Mouse (Mus musculus) layer of hippocampus, adult 11-12 months (tissue): ENCODE results near the gene Nod1.

ENCODE experiments used
- DNase-seq: peaks from one replicate; pipeline ENCODE4 v3.0.0; 2022; ENCODE audit warnings: low spot score

Nod1 gene

DNA sequence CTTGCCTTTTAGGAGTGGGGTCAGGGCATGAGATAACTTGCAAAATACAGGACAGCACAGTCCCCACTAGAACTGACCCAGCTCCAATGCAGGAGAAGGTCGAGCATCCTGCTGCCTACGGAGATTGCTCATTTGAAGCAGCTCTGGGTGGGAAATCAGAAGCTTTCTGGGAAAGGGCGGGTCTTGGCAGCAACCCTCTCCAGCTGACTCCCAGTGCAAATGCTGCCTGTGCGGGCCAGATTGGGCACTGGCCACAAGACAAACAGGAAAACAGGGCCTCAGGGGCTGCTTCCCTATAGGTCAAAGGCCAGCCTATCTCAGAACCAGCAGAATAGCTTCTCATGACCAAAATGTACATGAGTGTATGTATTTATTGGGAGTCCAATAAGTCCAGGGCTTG is 32.8 kb downstream of the Nod1 start:
- no peak for DNase-seq

DNA sequence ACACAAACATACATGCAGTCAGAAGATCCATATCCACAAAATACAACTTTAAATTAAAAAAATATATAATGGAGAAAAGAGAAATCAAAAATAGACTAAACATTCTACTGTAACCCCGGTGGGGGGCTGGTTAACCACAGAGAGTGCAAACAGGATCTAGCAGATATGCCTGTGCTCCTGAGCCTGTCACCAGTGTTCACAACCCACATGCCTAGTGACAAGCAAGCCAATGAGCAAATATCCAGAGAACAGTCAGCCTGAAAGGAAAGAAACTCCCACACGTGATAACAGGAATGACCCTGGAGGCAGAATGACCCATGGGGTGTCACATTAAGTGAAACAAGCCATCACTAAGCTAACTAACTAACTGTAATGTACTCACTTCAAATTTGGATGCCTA is 35.9 kb downstream of the Nod1 start:
- DNase-seq = no peak

DNA sequence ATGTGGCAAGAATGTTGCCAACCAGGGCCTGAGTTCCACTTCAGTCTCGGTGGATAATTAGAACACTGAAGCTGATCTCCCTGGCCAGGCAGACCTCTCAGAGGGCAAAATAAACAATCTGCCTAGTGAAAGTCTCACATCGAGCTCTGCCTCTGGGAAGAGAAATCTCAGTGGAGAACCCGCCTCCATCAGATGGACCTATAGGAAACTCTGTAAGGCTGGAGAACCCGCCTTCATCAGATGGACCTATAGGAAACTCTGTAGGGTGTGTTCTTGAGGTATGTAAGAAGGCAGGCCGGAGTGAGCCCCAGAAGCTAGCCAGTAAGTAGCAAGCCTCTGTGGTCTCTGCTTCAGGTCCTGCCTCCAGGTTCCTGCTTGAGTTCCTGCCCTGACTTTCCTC is 37.5 kb downstream of the Nod1 start:
- DNase-seq = no peak

DNA sequence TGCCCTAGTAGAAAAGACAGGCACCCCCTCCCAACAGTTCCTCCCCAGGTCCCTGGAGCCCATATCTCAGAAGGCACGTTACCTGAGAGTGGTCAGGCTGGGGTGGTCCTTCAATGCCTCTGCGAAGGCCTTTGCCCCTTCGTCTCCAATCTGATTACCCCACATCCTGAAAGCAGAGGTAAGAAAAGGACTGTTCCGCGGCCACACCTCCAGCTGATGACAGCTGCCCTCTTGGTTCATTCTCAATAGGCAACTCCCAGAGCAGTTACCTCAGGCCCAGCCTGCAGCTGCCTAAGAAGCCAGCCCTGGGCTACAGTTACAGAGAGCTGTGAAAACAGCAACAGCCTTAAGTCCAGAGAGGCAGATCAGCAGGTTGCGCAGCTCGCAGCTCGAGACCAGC is 38.1 kb downstream of the Nod1 start:
- no peak for DNase-seq

DNA sequence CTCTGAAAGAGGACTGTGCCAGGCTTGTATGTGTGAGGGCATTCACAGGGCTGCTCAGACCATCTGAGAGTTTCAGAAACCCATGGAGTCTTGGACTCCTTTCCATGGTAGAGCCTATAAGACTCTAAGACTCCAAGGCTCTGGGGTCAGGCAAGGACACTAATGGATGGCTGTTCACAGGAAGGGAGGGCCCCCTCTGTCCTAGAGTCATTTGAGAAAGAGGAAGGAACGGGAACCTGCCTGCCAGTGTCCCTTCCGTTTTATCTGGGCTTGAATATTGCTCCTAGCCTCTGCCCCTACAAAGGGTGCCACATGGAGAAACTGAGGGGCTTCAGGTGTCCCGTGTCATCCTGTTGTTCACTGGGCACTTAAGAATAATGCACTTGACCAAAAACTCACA is 38.5 kb downstream of the Nod1 start:
- no peak for DNase-seq

DNA sequence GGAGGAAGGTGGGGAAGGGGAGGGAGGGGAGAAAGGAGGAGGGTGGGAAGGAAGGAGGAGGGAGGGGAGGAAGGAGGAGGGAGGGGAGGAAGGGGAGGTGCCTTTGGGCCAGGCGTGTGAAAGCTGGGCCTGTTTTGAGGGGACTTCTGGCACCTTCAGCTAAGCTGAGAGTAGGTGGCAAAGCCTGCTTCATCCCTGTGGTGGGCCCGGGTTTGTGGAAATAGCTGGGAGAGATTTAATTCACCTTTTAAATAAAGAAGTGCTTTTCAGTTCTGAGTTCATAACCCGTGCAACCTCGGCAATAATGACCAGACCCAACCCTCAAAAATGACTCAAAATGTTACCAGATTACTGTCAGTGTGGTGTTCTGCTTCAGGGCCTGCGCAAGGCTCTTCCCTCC is 39.2 kb downstream of the Nod1 start:
- no peak for DNase-seq

DNA sequence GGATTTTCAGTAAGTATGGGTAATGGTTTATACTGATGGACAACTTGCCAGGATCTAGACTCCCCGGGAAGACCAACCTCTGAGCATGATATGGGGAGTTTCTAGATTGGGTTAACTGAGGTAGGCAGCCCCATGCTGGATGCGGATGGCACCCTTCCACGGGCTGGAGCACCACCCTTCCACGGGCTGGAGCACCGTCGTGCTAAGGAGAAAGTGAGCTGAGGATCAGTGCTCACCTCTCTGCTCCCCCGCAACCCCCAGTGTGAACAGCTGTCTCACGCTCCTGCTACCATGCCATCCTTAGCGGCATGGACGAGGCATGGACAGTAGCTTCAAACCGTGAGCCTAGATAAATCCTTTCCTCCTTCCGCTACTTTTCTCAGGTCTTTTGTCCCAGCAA is 39.9 kb downstream of the Nod1 start:
- DNase-seq = no peak

DNA sequence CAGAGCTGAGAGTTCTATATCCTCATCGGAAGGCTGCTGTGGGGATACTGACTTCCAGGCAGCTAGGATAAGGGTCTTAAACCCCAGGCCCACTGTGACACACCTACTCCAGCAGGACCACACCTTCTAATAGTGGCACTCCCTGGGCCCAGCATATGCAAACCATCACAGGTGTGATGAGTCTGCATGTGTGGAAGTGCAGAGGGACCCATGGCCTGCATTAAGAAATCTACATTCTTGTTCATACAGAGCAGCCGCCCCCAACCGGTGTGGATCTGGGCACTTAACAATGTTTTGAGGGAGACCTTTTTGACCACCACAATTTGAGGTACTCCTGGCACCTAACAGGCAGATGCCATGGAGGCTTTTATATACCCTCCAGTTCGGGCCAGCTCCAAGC is 40.8 kb downstream of the Nod1 start:
- DNase-seq = no peak

DNA sequence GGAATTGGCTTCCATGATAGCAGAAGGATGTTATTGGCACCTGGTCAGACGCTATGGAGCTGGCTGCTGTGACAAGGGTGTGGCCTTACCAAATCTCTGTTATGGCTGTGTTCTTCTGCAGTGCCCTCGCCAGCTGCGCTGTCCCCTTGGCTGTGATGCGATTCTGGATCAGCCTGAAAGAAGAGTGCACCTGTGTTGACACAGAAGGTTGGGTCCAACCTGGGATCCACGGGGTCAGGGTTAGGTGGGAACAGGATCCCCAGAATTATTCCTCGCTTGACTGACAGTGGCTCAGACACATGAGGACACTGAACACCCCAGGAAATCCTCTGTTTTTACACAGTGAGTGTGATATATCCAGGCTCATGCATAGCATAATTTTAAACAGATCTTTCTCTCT is 44.5 kb downstream of the Nod1 start:
- DNase-seq = no peak

DNA sequence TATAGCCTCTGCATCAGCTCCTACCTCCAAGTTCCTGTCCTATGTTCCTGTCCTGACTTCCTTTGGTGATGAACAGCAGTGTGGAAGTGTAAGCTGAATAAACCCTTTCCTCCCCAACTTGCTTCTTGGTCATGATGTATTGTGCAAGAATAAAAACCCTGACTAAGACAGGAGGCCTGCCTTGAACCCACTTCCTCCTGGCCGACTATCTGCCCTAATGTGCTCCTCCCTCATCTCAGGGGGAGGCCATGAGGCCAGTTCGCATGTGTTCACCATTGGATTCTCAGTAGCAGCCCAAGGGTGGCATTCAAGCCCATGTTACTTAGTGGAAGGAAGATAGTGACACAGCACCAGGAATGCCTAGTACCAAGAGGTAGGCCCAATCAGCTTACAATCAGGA is 45.5 kb downstream of the Nod1 start:
- no peak for DNase-seq

DNA sequence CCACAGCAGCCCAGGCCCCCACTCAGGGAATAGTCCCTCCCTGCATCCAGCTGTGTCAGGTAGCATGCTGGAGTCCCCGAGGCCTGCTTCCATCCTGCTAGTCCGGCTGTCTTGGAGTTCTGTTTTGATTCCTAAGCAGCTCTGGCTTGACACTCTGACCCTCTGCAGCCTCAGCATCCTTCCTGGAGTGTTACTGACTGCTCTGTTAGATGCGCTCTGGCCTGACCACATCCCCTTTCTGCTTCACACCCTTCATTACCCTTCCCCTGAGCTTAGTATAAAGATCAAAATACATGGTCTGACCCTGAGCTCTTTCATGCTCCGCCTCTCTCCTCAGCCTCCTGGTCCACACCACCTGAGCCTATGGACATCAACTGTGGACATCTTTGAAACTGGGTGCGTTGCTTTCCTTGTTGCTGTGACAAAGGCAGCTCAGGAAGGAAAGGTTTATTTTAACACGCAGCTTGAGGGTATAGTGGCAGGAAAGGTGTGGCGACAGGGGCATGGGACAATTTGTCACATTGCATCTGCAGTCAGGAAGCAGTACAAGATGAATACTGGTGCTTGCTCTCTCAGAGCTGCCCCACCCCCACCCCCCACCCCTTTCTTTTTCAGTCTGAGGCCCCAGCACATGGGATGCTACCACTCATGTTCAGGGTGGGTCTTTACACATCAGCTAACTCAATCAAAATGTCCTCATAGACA is 46.5 kb downstream of the Nod1 start:
- no peak for DNase-seq

DNA sequence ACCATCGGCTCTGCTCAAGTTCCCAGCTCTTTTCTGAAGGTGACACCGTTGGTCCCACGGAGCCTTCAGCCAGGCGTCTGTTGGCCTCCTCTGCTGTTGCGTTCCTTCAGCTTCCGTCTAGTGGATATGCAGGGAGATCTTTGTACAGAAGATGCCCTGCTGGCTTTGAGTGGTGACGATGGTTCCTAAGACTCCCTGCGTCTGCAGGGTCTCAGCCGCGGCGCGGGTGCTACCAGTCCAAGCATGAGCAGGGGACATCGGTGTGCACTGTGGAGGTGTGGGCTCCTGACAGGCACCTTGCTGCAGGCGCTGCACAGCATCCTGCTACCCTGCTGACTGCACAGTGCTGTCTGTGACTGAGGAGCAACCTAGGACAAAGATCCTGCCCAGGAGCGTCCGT is 47.9 kb downstream of the Nod1 start:
- DNase-seq = no peak

DNA sequence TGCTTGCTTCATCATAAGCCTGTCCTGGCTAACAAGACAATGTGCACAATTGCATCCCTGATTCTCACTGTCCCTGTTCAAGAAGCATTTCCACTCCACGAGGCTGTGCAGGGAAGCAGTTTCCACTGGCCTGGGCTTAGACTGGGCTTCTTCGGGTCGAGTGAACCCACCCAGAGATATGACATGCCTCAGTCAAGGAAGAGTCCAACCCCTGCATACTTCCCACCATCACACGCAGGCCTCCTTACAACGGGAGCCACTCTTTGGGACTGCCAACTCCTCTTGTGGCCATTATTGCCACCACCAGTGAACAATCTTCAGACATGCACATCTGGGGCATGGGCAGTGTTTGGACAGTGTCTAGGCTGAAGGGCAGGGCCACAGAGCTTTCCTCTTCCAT is 53.9 kb downstream of the Nod1 start:
- DNase-seq = no peak

DNA sequence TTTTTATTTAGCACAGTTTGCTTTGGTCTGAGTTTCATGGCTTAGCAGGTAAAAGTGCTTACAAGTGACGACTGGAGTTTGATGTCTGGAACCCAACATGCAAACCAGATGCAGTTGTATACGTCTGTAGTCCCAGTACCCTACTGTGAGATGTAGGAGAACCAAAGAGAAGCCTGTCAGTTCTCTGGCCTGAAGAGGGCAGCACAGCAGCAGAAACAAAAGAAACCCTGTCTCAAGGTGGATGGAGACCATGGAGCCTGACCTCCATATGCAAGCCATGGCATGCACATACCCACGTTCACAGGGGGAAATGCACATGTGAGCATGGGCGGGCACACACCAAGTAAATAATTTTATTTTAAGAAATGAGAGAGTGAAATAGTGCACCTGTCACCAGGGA is 54.9 kb downstream of the Nod1 start:
- DNase-seq = peak; percentile 69

DNA sequence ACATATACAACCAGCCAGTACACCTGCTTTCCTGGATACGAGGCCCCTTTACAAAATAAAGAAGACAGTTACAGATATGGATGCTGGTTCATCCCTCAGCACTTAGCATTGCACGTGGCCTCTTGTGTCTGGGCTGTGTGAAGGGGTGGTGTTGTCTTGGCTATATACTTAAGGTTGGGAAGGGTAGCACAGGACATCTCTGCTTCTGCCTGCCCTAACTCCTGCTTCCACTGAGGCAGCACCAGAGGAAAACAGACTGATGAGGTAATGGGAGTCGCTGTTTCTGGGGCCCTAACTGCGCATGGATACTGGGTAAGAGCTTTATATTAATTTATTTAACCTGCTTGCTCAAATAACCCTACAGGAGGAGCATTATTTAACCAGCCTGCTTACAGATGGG is 55.5 kb downstream of the Nod1 start:
- no peak for DNase-seq

DNA sequence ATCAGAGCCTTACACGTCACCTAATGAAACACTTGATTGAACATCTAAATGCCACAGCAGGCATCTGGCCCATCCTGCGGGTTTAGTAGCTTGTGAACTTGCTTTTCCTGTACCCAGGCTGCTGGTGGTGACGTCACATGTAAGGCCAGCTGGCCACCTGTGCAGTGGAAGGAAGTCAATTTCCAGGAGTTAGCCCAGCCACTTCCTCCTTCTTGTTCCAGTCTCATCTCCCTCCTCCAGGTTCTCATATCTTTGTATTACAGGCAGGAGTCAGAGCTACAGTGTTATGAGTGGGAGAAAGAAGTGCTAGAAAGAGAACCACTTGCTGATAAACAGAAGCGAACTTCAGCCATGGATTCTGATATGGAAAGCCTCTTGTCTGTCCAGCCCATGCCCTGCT is 56.2 kb downstream of the Nod1 start:
- DNase-seq = no peak

DNA sequence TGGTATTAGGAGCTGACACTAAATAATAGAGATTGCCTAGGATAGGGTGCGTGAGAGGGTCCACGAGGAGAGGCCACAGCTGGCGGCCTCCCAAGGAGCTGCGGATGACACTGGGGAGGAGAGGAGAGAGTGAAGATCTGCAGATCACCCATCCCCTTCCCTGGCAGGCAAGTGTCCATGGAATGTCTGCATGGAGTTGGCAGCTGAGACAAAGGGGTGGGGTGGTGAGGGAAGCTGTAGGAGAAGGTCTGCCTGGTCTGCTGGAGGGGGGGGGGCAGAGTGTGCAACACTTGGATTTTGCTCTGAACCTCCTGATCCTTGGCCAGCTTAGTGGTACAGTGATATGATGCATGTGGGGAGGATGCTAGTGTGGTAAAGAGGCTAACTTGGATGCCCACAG is 57.4 kb downstream of the Nod1 start:
- no peak for DNase-seq

DNA sequence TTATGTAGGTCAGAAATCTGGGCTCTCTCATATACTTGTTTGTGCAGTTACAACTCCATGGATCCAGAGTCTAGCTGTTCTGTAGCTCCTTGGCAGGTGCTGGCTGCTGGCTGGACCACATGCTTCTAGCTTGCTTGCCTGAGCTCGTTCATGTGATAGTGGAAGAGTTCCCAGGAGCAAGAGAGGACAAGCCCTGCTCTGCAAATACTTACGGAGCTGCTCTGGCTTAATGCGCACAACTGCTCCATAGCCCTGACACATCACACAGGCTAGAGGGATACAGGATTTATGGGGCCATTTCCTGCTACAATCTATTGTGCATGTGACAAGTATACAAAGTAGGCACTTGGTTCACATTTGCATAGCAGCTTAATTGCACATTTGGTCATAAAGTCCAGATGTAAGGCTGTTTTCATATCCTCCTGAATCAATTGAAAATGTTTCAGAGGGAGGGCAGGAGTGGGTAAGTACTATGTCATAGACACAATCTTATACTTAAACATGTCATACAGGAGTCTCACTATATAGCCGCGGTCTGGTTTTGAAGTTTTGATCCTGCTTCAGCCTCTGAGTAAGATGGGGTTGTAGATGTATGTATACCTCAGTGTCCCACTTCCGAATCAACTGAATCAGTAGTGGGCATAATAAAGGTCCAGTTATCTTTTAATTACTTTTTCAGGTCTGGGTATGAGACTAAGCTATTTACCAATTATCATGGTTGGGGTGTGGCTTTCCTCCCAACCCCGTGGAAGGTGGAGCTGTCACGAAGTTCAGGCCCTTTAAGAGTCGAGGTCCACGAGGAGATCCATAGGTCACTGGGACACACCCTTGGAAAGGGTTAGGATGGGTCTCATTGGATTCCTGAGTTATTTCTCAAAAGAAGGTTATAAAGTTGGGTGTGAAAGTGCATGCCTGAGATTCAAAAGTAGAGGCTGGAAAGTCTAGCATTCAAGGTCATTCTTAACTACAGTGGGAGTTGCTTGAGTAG is 66.1 kb downstream of the Nod1 start:
- DNase-seq = no peak

DNA sequence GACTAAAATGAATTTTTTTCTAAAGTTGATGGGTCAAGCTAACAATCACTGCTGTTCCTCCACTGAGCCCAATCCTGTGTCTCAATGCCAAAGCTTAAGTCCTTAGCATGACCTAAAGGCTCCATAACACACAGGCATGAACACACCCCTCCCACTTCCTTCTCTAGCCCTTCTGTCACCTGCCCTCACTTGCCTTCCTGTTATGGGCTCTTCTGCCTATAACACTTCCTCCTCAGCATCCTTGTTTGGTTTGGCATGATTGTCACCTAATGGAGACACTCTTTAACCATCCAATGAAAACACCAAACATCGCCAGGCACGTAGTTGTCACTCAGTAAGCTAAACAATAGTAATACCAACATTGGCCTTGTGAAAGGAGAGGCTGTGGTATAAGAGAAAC is 69.9 kb downstream of the Nod1 start:
- DNase-seq = no peak

DNA sequence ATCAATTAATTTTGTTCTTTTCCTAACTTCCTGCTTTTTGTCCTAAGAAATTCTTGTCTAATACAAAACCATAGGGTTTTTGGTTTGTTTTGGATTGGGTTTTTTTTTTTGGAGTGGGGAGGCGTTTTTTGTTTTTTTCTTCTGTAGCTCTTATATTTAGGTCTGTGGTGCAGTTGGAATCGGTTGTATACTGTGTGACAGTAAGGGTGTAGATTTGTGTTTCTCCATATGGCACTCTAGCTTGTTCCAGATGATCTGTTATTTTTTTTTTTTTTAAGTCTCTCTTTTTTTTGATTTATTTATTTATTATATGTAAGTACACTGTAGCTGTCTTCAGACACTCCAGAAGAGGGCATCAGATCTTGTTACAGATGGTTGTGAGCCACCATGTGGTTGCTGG is 72.2 kb downstream of the Nod1 start:
- DNase-seq = no peak

DNA sequence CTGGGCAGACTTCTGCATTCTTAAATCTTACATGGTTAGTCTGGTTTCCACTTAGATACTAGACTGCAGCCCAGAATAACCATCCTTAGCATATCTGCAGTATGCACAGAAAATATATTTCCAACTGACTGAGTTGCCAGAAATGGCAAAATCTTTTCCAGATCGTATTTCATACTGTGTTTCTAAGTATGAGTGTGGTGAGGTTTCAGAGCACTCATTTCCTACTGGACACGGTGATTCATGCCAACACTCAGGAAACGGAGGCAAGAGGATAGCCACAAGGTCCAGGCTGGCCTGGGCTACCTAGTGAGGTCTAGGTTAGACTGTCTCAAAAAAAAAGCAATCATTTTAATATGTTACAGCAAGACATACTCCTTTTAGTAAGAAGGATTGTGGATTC is 81.0 kb downstream of the Nod1 start:
- no peak for DNase-seq

DNA sequence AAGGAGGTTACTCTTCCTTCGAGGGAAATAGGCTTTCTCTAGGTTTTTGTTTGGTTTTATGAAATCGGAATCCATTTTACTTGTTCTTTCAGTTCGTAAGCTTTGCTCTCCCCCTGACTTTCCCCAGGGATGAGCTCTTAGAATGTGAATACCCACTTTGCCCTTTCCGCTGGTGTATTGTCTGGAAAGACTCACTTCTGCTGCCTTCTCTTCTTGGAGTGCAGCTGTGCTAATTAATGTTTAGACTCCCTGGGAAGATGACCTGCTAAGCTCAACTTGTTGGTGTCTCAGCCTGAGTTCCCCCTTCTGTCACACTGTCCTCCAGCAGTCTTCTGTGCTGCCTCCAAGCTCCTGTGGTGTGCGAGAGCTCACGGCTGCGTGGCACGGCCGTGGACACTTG is 82.2 kb downstream of the Nod1 start:
- DNase-seq = no peak

DNA sequence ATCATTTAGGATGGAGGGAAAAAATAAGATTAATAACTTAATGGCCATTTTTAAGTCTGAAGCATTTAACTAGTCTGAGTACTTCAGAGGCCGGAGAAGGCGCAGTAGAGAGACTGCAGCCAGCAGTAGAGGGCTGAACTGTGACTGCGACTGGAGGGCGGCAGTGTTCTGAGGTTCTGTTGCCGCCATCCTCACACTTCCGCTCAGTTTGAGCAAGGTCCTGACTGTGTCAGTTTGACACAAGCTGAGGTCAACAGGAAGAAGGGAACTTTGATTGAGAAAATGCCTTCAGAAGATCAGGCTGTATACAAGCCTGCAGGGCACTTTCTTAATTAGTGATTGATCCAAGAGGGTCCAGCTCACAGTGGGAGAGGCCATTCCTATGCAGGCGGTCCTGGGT is 86.2 kb downstream of the Nod1 start:
- DNase-seq = no peak

DNA sequence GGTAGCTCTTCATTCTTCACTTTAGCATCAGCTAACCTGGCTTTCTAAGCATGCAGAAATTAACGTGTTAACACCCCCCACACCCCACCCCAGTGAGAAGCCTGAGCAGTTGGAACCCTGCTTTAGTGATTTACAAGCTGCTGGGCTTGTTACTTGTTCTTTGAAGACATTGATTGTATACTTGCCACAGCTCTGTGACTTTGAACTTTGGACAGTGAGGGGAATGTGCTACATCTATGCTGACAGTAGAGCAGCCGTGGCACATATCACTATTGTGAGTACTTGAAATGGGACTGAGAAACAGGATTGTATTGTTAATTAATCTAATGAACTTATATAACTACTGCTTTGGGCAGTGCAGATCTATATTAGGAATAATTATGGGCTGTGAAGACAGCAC is 89.0 kb downstream of the Nod1 start:
- DNase-seq = no peak
